Mouse (Mus musculus) heart, postnatal 0 days (tissue): ENCODE results near the gene Cfap126.

Experiments
- CTCF ChIP-seq: IDR thresholded peaks from 2 replicates; pipeline ENCODE4 v1.5.1; 2016; ENCODE audit warnings: antibody characterized with exemption, control low read depth, low read depth
- EP300 ChIP-seq: IDR thresholded peaks from 2 replicates; pipeline ENCODE4 v1.6.1; 2016; ENCODE audit warnings: antibody characterized with exemption, low read depth

DNA sequence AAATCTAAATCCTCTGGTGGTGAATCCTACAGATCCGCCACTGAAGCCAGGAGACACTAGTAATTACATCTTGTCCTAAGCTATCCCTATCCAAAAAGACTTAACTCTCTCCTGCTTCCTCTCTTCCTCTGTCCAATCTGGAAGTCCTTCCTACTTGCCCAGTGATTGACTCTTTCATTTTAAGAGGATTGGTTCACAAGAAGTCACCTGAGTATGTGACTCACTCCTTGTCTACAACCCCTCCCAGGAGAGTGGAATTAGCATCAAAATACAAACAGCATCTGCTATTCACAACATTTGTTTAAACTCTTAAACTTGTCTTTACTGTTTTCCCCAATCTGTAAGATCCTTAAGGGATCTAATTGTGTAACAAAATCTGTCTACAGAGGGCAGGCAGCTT, 23.8 kb upstream of the Cfap126 start:
- no peak for TF ChIP-seq CTCF
- TF ChIP-seq EP300, result no peak
